Mouse (Mus musculus) pancreas, adult 10 weeks (tissue): ENCODE results near the gene Optc. TPM values are rescaled to one million over a fixed set of nuclear protein-coding genes. Genes with fewer than 3 reads are reported as not detected.

Experiments
- polyA plus RNA-seq: library from polyadenylated mRNA; stranded (reverse); fragments of 350-450 nt; fragmentation: Illumina TruSeq; extraction: RNeasy Lipid Tissue Mini Kit (QIAGEN cat#74804); gene quantifications from one replicate; pipeline ENCODE4 v1.2.3, GENCODE M21; 2015; ENCODE audit warnings: low read depth, low replicate concordance; ENCODE audit not compliant: insufficient read depth

Gene Optc
- not detected for polyA plus RNA-seq

GRCm38 (mm10) chr1:133907949-133908658, at the start of gene Optc:
Gene Optc, minus strand, starts transcription at chr1:133907999.

GRCm38 (mm10) chr1:133921304-133921751, 13.5 kb upstream of the Optc start, which contains the start of gene Prelp:
Gene Prelp, minus strand, starts transcription at chr1:133921414.

Other genes with a start within 250 kb of the Optc start
- gene Zbed6, start 247.1 kb downstream of the Optc start, polyA plus RNA-seq: 1.4 TPM
- 4.1 TPM for gene Gm38394, start 246.7 kb downstream of the Optc start, polyA plus RNA-seq
- gene Lax1, start 217.9 kb downstream of the Optc start, polyA plus RNA-seq: 0.83 TPM
- 6.9 TPM for gene Atp2b4, start 107.0 kb downstream of the Optc start, polyA plus RNA-seq
- 20.3 TPM for gene Prelp, start 13.4 kb upstream of the Optc start, polyA plus RNA-seq
- gene Fmod, start 129.3 kb upstream of the Optc start, polyA plus RNA-seq: 12.6 TPM
- gene Btg2, start 171.1 kb upstream of the Optc start, polyA plus RNA-seq: 26.2 TPM
- not detected for gene Chit1, start 203.2 kb upstream of the Optc start, polyA plus RNA-seq